Mouse (Mus musculus) kidney, embryonic 16.5 days (tissue): ENCODE data around the gene Man2b1. TPM values are rescaled to one million over a fixed set of nuclear protein-coding genes. Genes with fewer than 3 reads are reported as not detected.

Experiments
- ATAC-seq: fragments of 200-750 bp; cut with Nextera tagmentation; 2 replicates; pipeline ENCODE4 v1.8.0; 2017; ENCODE audit warnings: moderate TSS enrichment; ENCODE audit not compliant: low FRiP score, low TSS enrichment
- H3K27ac ChIP-seq: fragments of 300-500 bp; sonication (generic); 2 replicates; pipeline ENCODE4 v1.5.1; 2014; ENCODE audit warnings: low read length
- H3K27me3 ChIP-seq: fragments of 300-500 bp; sonication (generic); 2 replicates; pipeline ENCODE4 v1.6.1; 2014; ENCODE audit warnings: low read length, control low read depth, mixed read lengths; ENCODE audit not compliant: insufficient read depth
- H3K36me3 ChIP-seq: fragments of 300-500 bp; sonication (generic); 2 replicates; pipeline ENCODE4 v1.6.1; 2014; ENCODE audit warnings: low read length, control low read depth, mixed read lengths; ENCODE audit not compliant: insufficient read depth
- H3K4me1 ChIP-seq: fragments of 300-500 bp; sonication (generic); 2 replicates; pipeline ENCODE4 v1.6.1; 2014; ENCODE audit warnings: low read length, control low read depth, mixed read lengths; ENCODE audit not compliant: insufficient read depth
- H3K4me2 ChIP-seq: fragments of 300-500 bp; sonication (generic); replicated peaks from 2 replicates; pipeline ENCODE4 v1.6.1; 2014; ENCODE audit warnings: low read depth, low read length
- H3K4me3 ChIP-seq: fragments of 300-500 bp; sonication (generic); 2 replicates; pipeline ENCODE4 v1.5.1; 2014; ENCODE audit warnings: mild to moderate bottlenecking, low read length
- H3K9ac ChIP-seq: fragments of 300-500 bp; sonication (generic); replicated peaks from 2 replicates; pipeline ENCODE4 v1.6.1; 2014; ENCODE audit warnings: low read length
- H3K9me3 ChIP-seq: fragments of 300-500 bp; sonication (generic); 2 replicates; pipeline ENCODE4 v1.6.1; 2016; ENCODE audit warnings: low read length, control low read depth
- WGBS: fragments of 180-500 bp; shearing (Covaris S2); extraction: QIAGEN DNeasy Blood & Tissue Kit; methylation state at CpG from one replicate; pipeline ENCODE4 v1.1.7; 2014; 5-methylcytosine and 5-hydroxymethylcytosine counted together
- polyA plus RNA-seq: library from polyadenylated mRNA; unstranded; fragments of >200 nt; fragmentation: Nextera tagmentation; extraction: Ambion mirVana; gene quantifications from 2 replicates; pipeline ENCODE4 v1.2.1, GENCODE M21; 2015

Gene Man2b1
- polyA plus RNA-seq, 1 experiment from 2014 or later, result 46.9 TPM

DNA sequence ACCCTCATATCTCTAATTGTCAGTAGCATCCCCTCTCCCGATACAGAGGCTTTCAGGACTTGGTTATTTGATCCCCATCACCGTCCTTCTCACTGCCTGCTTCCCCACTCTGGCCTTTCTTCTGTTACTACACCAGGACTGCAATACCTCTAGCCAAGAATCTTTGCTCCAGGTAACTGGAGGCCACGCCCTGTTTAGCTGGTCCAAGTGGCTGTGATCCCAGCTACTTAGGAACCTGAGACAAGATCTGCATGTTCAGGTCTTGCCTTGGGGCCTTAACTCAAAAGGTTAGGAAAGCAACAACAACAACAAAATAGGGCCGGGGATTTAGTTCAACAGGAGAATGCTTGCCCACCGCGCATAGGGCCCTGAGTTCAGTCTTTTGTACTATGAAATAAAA, 39.5 kb upstream of the Man2b1 start:
- ATAC-seq, result no peak
- Histone ChIP-seq H3K27ac (no peak overlapping the region), H3K4me1 (peaks cover 7% of the 10 kb centered on the region), H3K36me3 (peaks cover 70% of the 10 kb centered on the region), H3K9me3 (no peaks in the 10 kb centered on the region), H3K27me3 (no peaks in the 10 kb centered on the region), H3K4me3 (no peak overlapping the region), H3K4me2 (no peak overlapping the region), H3K9ac (no peak overlapping the region)
- WGBS, result 85% methylated on average over 6 of the region's 6 CpGs

DNA sequence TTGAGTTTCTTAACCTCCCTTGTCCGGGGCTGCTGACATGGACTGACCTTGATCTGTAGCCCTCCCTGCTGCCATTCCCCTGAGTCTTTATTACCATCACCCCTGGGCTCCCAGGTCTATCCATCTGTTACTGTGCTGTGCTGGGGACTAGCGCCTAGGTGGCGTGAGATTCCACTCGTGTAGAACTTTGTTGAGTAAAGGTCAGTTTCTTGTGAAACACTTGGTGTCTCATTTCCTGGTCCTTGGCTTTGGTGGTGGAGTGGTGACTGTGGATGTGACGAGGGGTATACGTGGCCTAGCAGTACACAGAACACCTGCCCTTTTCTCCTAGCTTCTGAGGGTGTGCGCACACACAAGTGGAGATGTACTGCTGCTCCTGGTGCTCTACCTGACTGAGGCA, 25.7 kb upstream of the Man2b1 start:
- Histone ChIP-seq H3K4me1 (peaks cover 8% of the 10 kb centered on the region), H3K9me3 (no peaks in the 10 kb centered on the region), H3K9ac (no peak overlapping the region), H3K27me3 (no peaks in the 10 kb centered on the region), H3K36me3 (peaks cover 40% of the 10 kb centered on the region), H3K4me3 (no peak overlapping the region), H3K4me2 (no peak overlapping the region), H3K27ac (no peak overlapping the region)
- no peak for ATAC-seq
- whole genome bisulfite sequencing, result 81% methylated on average over 7 of the region's 7 CpGs

DNA sequence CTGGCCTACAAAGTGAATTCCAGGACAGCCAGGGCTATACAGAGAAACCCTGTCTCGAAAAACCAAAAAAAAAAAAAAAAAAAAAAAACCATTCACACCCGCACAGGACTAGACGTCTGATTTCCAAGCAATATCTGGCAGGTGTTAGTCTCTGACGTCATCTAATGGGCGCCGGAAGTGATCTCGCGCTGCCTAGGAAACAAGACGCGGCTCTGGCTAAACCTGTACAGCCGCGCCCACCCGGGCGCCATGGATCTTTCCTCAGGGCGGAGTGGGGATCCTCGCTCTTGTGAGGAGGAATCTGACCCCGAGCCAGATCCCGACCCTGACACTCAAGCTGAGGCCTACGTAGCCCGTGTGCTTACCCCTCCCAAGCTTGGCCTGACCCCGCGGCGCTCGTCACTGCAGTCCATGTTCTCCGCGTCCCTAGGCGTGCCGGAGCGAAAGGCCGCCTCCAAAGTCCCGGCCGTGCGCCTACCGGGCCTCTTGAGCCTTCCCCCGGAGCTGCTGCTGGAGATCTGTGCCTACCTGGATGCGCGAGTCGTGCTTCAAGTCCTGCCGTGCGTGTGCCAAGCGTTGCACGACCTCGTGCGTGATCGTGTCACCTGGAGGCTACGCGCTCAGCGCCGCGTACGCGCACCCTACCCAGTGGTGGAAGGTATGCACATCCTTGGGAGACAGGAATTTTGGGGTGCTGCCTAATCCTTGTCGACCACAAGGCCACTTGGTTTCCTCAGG, 23.0 kb upstream of the Man2b1 start, which contains the start of gene Fbxw9:
Gene Fbxw9 (plus strand): TSS at position 177 of the 738 bp plus-strand sequence.
- H3K4me2 ChIP-seq, result peak within 1 kb of the TSS; percentile 95
- no peak within 1 kb of the TSS for H3K27ac ChIP-seq
- WGBS, result under 1% methylated on average over 52 of the region's 53 CpGs
- no peaks in the 10 kb centered on the region for H3K9me3 ChIP-seq
- peaks cover 18% of the 10 kb centered on the region for H3K36me3 ChIP-seq
- H3K27me3 ChIP-seq, result no peaks in the 10 kb centered on the region
- peak within 1 kb of the TSS; percentile 79 for H3K9ac ChIP-seq
- H3K4me1 ChIP-seq, result peaks cover 8% of the 10 kb centered on the region
- peak within 1 kb of the TSS; percentile 95 for H3K4me3 ChIP-seq
- ATAC-seq, result peak; percentile 93

DNA sequence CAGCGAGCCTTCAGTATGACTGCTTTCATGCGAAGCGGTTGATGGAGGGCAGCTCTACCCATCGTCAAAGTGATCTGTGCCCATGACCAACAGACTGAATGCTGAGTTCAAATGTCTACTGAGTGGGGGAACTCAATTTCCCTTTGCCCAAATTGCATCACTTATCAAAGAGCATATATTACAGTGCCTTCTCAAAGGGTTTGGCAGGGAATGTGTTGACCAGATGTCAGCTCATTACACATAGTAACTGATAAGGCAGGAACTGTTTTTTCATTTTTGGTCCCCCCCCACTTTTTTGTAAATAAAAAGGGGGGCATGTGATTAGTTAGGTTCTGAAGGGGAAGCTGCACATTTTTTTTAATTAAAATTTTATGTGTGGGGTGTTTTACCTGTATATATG, 20.5 kb upstream of the Man2b1 start:
- H3K27me3 ChIP-seq, result no peaks in the 10 kb centered on the region
- no peak for ATAC-seq
- WGBS, result 94% methylated on average over 4 of the region's 4 CpGs

DNA sequence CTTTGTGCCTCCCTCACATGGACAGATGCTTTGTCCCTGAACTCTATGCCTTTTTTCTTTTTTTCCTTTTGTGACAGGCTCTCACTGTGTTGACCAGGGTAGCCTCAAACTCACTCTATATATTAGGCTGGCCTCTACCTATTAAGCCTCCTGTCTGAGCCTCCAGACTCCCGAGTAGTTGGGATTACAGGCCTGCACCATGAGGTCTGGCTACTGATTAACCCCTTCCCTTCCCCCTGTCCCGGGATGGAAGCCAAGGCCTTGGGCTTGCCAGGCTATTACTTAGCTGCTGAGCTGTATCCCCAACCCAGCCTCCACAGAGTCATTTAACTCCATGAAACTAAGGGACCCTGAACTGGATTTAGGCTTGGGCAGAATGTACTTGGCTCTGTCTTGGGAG, 17.9 kb upstream of the Man2b1 start:
- H3K4me1 ChIP-seq, result peaks cover 8% of the 10 kb centered on the region
- H3K9me3 ChIP-seq, result no peaks in the 10 kb centered on the region
- no peak overlapping the region for H3K4me2 ChIP-seq
- no peak overlapping the region for H3K27ac ChIP-seq
- no peak overlapping the region for H3K4me3 ChIP-seq
- no peaks in the 10 kb centered on the region for H3K27me3 ChIP-seq
- peaks cover 9% of the 10 kb centered on the region for H3K36me3 ChIP-seq
- no peak overlapping the region; the same call in 1 of the 2 replicates for H3K9ac ChIP-seq
- peak; percentile 14; the same call in 1 of the 2 replicates for ATAC-seq
- 27% methylated on average over 2 of the region's 2 CpGs for WGBS

More for the DNA sequence above, 20.5 kb upstream of the Man2b1 start:
- H3K27ac ChIP-seq, result no peak overlapping the region
- no peak overlapping the region for H3K9ac ChIP-seq
- no peaks in the 10 kb centered on the region for H3K9me3 ChIP-seq
- H3K4me1 ChIP-seq, result peaks cover 8% of the 10 kb centered on the region
- peaks cover 9% of the 10 kb centered on the region for H3K36me3 ChIP-seq
- H3K4me3 ChIP-seq, result no peak overlapping the region
- no peak overlapping the region for H3K4me2 ChIP-seq

DNA sequence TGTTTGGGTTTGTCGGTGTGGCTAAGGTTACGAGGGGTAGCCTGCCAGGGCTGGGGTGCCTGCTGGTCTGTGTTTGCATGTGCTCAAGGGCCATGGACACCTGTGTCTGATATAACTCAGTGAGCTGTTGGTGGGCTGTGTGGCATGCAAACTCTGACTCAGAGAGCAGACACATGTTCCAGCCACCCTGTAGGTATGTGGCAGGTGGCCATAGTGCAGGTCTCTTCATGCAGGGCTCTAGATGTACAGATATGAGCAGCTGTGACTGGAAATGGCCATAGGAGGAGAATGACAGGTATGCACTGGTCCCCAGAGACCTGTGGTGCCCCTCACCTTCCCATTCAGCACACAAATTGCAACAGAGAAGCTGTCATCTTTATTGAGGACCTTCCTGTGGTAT, 15.9 kb upstream of the Man2b1 start:
- no peaks in the 10 kb centered on the region for H3K27me3 ChIP-seq
- H3K27ac ChIP-seq, result no peak overlapping the region
- no peak overlapping the region for H3K4me2 ChIP-seq
- WGBS, result 97% methylated on average over 2 of the region's 2 CpGs
- H3K4me1 ChIP-seq, result peaks cover 7% of the 10 kb centered on the region
- ATAC-seq, result no peak
- no peaks in the 10 kb centered on the region for H3K9me3 ChIP-seq
- H3K4me3 ChIP-seq, result no peak overlapping the region
- no peak overlapping the region for H3K9ac ChIP-seq
- H3K36me3 ChIP-seq, result peaks cover 9% of the 10 kb centered on the region; the same call in 1 of the 2 replicates

DNA sequence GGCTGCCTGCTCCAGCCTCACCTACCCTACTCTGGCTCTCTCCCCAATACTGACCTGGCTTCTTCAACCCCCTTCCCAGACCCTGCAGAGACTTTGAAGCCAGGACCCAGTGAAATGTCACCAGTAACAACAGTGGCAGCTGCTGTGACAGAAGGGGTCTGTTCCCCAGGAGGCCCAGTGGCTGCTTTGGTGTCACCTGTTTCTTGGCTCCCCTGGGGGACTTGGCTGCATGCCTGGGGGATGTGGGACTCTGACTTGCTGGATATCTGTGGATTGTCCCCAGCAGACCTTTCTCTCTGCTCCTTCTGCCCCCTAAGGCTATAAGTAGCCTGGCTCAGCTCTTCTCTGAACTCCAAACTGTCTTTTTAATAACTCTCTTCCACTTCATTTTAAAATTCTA, 15.1 kb upstream of the Man2b1 start, which contains the start of gene Gm5741:
Gene Gm5741 (minus strand): TSS at position 1 of the 400 bp plus-strand sequence.
- Histone ChIP-seq H3K9me3 (no peaks in the 10 kb centered on the region), H3K27me3 (no peaks in the 10 kb centered on the region), H3K4me1 (peaks cover 11% of the 10 kb centered on the region), H3K4me3 (no peak within 1 kb of the TSS), H3K36me3 (peaks cover 6% of the 10 kb centered on the region; the same call in 1 of the 2 replicates), H3K27ac (no peak within 1 kb of the TSS), H3K9ac (no peak within 1 kb of the TSS), H3K4me2 (no peak within 1 kb of the TSS)
- no peak for ATAC-seq

DNA sequence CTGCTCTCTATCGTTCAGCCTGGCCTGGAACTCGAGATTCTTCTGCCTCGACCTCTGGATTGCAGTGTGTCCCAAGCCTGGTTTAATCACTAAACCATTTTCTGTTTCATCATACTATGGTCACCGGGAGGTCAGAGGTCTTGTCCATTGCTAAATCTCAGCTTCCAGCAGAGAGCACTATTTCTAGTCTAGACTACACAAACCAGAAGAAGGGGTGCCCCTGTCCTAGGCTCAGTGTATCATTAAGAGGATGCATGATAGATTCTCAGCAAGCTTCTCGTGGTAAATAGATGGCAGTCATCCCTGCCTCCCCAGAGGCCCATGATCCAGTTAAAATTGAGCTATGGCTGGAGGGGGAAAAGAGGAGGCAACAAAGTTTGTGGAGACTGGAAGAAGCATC, 12.0 kb upstream of the Man2b1 start:
- H3K4me2 ChIP-seq, result peak overlapping the region; percentile 78
- peak overlapping the region; percentile 98 for H3K27ac ChIP-seq
- peaks cover 11% of the 10 kb centered on the region for H3K4me1 ChIP-seq
- H3K9ac ChIP-seq, result peak overlapping the region; percentile 91
- ATAC-seq, result no peak
- WGBS, result 79% methylated on average over 5 of the region's 5 CpGs
- peaks cover 30% of the 10 kb centered on the region for H3K36me3 ChIP-seq
- no peaks in the 10 kb centered on the region for H3K27me3 ChIP-seq
- H3K9me3 ChIP-seq, result no peaks in the 10 kb centered on the region
- H3K4me3 ChIP-seq, result peak overlapping the region; percentile 93

DNA sequence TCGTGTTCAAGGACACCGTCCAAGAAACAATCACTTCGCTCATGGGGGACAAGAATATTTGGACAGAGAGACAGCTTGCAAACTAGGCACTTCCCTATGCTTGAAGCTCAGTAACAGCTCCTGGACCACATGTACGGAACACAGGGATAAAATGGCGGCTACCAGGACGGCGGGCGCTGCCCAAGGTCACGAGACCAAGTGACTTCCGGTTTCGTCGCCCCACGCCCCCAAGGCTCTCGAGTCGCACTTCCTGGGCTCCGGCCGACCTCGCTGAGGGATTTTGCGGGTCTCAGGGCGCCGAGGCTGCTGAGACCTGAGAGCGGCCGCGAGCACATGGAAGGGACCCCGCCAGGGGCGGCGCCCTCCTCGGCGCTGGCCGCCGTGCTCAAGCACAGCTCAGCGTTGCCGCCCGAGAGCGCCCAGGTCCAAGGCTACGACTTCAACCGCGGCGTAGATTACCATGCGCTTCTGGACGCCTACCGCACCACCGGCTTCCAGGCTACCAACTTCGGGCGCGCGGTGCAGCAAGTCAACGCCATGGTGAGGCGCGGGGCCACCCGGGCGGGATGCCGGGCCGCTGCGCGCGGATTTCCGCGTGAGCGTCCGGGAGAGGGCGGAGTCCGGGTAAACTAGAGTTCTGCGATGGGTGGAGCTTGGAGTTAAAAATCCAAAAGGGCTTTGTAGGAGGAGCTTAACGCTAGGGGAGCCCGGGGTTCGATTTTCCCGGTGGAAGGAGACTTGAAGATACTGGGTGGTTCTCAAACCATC, 11.4 kb upstream of the Man2b1 start, which contains the start of gene Dhps:
Gene Dhps (plus strand): TSS at position 244 of the 768 bp plus-strand sequence.
- peak within 1 kb of the TSS; percentile 98 for H3K27ac ChIP-seq
- peak; percentile 91 for ATAC-seq
- peaks cover 11% of the 10 kb centered on the region for H3K4me1 ChIP-seq
- no peaks in the 10 kb centered on the region for H3K27me3 ChIP-seq
- peak within 1 kb of the TSS; percentile 78 for H3K4me2 ChIP-seq
- H3K4me3 ChIP-seq, result peak within 1 kb of the TSS; percentile 93
- peaks cover 33% of the 10 kb centered on the region for H3K36me3 ChIP-seq
- under 1% methylated on average over 68 of the region's 68 CpGs for WGBS
- H3K9ac ChIP-seq, result peak within 1 kb of the TSS; percentile 91
- no peaks in the 10 kb centered on the region for H3K9me3 ChIP-seq
